Mouse (Mus musculus) stomach, postnatal 0 days (tissue): ENCODE results near the gene 4933407L21Rik. TPM values are rescaled to one million over a fixed set of nuclear protein-coding genes. Genes with fewer than 3 reads are reported as not detected.

Source experiments
- ATAC-seq: fragments of 200-750 bp; cut with Nextera tagmentation; 2 replicates; pipeline ENCODE4 v1.8.0; 2017; ENCODE audit not compliant: low FRiP score, low TSS enrichment
- DNase-seq: peaks from one replicate; pipeline ENCODE4 v3.0.0-alpha.2; 2016; ENCODE audit warnings: low spot score
- H3K27ac ChIP-seq: fragments of 300-500 bp; sonication (generic); replicated peaks from 2 replicates; pipeline ENCODE4 v1.5.1; 2014; ENCODE audit warnings: mild to moderate bottlenecking, control low read depth
- H3K27me3 ChIP-seq: fragments of 300-500 bp; sonication (generic); 2 replicates; pipeline ENCODE4 v1.6.1; 2014; ENCODE audit warnings: low read length; ENCODE audit not compliant: control insufficient read depth, insufficient read depth
- H3K36me3 ChIP-seq: fragments of 300-500 bp; sonication (generic); 2 replicates; pipeline ENCODE4 v1.6.1; 2014; ENCODE audit warnings: low read length, mixed read lengths; ENCODE audit not compliant: control insufficient read depth, insufficient read depth
- H3K4me1 ChIP-seq: fragments of 300-500 bp; sonication (generic); replicated peaks from 2 replicates; pipeline ENCODE4 v1.6.1; 2014; ENCODE audit warnings: antibody characterized with exemption; ENCODE audit not compliant: control insufficient read depth, insufficient read depth
- H3K4me2 ChIP-seq: fragments of 300-500 bp; sonication (generic); replicated peaks from 2 replicates; pipeline ENCODE4 v1.6.1; 2014; ENCODE audit warnings: low read depth, mild to moderate bottlenecking, control low read depth, moderate library complexity
- H3K4me3 ChIP-seq: fragments of 300-500 bp; sonication (generic); 2 replicates; pipeline ENCODE4 v1.5.1; 2014; ENCODE audit warnings: low read depth, low read length, control low read depth
- H3K9ac ChIP-seq: fragments of 300-500 bp; sonication (generic); 2 replicates; pipeline ENCODE4 v1.6.1; 2014; ENCODE audit warnings: mild to moderate bottlenecking, low read length, control low read depth, mixed read lengths
- H3K9me3 ChIP-seq: fragments of 300-500 bp; sonication (generic); 2 replicates; pipeline ENCODE4 v1.6.1; 2016; ENCODE audit warnings: low read length; ENCODE audit not compliant: control insufficient read depth
- CTCF ChIP-seq: IDR thresholded peaks from 2 replicates; pipeline ENCODE4 v1.5.1; 2016; ENCODE audit warnings: antibody characterized with exemption, low read depth, mild to moderate bottlenecking, moderate library complexity
- EP300 ChIP-seq: optimal IDR thresholded peaks from 2 replicates; pipeline ENCODE3; 2016; ENCODE audit warnings: antibody characterized with exemption
- WGBS: fragments of 180-500 bp; shearing (Covaris S2); extraction: QIAGEN DNeasy Blood & Tissue Kit; methylation state at CpG from one replicate; pipeline ENCODE4 v1.1.7; 2014; 5-methylcytosine and 5-hydroxymethylcytosine counted together
- polyA plus RNA-seq: library from polyadenylated mRNA; unstranded; fragments of >200 nt; fragmentation: Nextera tagmentation; extraction: Ambion mirVana; gene quantifications from 2 replicates; pipeline ENCODE4 v1.2.1, GENCODE M21; 2015

The 4933407L21Rik gene
- 0.16 and 0.18 TPM in 2 replicates for polyA plus RNA-seq

GRCm38 (mm10) chr1:85928057-85928687 lies at the start of gene 4933407L21Rik:
Gene 4933407L21Rik, plus strand, starts transcription at chr1:85928483.
- no peaks in the 10 kb centered on the region for H3K27me3 ChIP-seq
- no peak within 1 kb of the TSS for H3K4me3 ChIP-seq
- H3K36me3 ChIP-seq = no peaks in the 10 kb centered on the region
- no peak within 1 kb of the TSS for H3K9ac ChIP-seq
- no peak for TF ChIP-seq EP300
- TF ChIP-seq CTCF = 0 out of 2 replicates have a peak, but pooled peaks have one; percentile 16
- DNase-seq (no peak), ATAC-seq (no peak)
- H3K9me3 ChIP-seq = no peaks in the 10 kb centered on the region
- WGBS = 46% methylated on average over 4 of the region's 4 CpGs
- 0 out of 2 replicates have a peak within 1 kb of the TSS, but pooled peaks have one; percentile 13 for H3K27ac ChIP-seq
- 0 out of 2 replicates have a peak, but pooled peaks cover under 1% of the 10 kb centered on the region for H3K4me1 ChIP-seq
- no peak within 1 kb of the TSS for H3K4me2 ChIP-seq

- Histone ChIP-seq H3K4me3 (no peak overlapping the region), H3K4me2 (no peak overlapping the region), H3K9me3 (0 out of 2 replicates have a peak, but pooled peaks cover 2% of the 10 kb centered on the region), H3K9ac (no peak overlapping the region), H3K36me3 (no peaks in the 10 kb centered on the region), H3K27ac (no peak overlapping the region), H3K4me1 (no peaks in the 10 kb centered on the region), H3K27me3 (no peaks in the 10 kb centered on the region)
- ATAC-seq (no peak), DNase-seq (no peak)
- TF ChIP-seq CTCF (no peak), EP300 (no peak)
- WGBS = 92% methylated on average over 12 of the region's 12 CpGs
These were observed 46.3 kb upstream of the 4933407L21Rik start for GRCm38 (mm10) chr1:85882003-85882402.

DNA sequence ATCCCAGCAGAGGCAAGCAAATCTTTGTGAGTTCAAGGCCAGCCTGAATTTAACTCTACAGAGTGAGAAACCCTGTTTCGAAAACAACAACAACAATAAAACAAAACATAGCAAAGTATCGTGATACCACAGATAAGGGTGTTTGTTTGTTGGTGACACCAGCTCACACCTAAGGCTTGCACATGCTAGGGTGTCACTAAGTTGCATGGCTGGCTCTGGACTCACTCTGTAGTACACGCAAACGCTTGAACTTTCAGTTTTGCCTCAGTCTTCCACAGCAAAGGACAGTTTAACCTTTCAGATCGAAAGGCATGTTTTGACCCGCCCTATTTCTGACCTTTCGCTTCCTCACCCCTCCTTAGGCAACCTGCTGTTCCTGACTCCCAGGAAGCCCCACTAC lies 41.1 kb upstream of the 4933407L21Rik start:
- Histone ChIP-seq H3K4me3 (no peak overlapping the region), H3K9me3 (no peaks in the 10 kb centered on the region), H3K9ac (no peak overlapping the region), H3K4me2 (no peak overlapping the region), H3K27ac (no peak overlapping the region), H3K36me3 (no peaks in the 10 kb centered on the region), H3K4me1 (no peaks in the 10 kb centered on the region), H3K27me3 (no peaks in the 10 kb centered on the region)
- 79% methylated on average over 7 of the region's 7 CpGs for WGBS
- no peak for ATAC-seq
- DNase-seq = no peak
- TF ChIP-seq CTCF (no peak), EP300 (no peak)

DNA sequence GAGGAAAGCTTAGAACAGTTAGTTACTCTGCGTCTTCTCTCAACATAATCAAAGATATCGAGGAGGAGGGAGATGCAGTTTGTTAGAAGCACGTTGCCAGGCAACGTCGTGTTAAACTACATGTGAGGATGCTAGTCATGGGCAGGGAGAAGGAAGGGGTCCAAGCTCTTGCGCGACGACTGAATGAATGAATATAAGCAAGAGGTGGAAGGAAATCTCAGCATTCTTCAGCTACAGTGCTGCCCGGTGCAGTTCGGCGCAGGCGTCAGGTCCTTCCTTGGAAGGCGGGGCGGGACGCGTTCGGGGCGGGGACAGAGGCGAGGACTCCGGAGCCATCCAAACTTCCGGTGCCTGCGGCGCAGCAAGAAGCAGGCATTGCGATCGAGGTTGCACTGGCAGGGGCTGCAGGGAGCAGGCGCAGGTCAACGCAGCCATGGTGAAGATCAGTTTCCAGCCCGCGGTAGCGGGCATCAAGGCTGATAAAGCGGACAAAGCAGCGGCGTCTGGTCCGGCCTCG lies 34.0 kb upstream of the 4933407L21Rik start, which contains the start of gene Itm2c:
TSS of gene Itm2c (plus strand) at position 51 of the 517 bp plus-strand sequence.
- H3K27ac ChIP-seq = peak within 1 kb of the TSS; percentile 86
- peak; percentile 85 for ATAC-seq
- DNase-seq = peak; percentile 93
- TF ChIP-seq CTCF = no peak
- TF ChIP-seq EP300 = no peak
- no peaks in the 10 kb centered on the region for H3K9me3 ChIP-seq
- H3K9ac ChIP-seq = peak within 1 kb of the TSS; percentile 82
- H3K36me3 ChIP-seq = no peaks in the 10 kb centered on the region
- peaks cover 13% of the 10 kb centered on the region; the same call in 1 of the 2 replicates for H3K4me1 ChIP-seq
- H3K4me2 ChIP-seq = peak within 1 kb of the TSS; percentile 66
- peak within 1 kb of the TSS; percentile 89 for H3K4me3 ChIP-seq
- under 1% methylated on average over 35 of the region's 35 CpGs for WGBS
- no peaks in the 10 kb centered on the region for H3K27me3 ChIP-seq

GRCm38 (mm10) chr1:85894748-85895360 lies 33.4 kb upstream of the 4933407L21Rik start:
- peak; percentile 36 for DNase-seq
- ATAC-seq = 0 out of 2 replicates have a peak, but pooled peaks have one; percentile 1

More at GRCm38 (mm10) chr1:85894748-85895360, 33.4 kb upstream of the 4933407L21Rik start:
- Histone ChIP-seq H3K4me1 (peaks cover 17% of the 10 kb centered on the region; the same call in 1 of the 2 replicates), H3K9me3 (no peaks in the 10 kb centered on the region), H3K4me2 (peak overlapping the region; percentile 66), H3K27me3 (no peaks in the 10 kb centered on the region), H3K27ac (peak overlapping the region; percentile 86), H3K36me3 (no peaks in the 10 kb centered on the region), H3K4me3 (peak overlapping the region; percentile 89), H3K9ac (peak overlapping the region; percentile 82)
- WGBS = under 1% methylated on average over 30 of the region's 30 CpGs
- TF ChIP-seq EP300 = no peak
- no peak for TF ChIP-seq CTCF
